Mouse (Mus musculus) adrenal gland, adult (tissue): Measurements from ENCODE around the gene Tenm4.

ENCODE experiments used
- DNase-seq, 2 experiments: peaks; one replicate each; pipeline ENCODE4 v3.0.0; 2022 to 2023; ENCODE audit warnings: low spot score in 1 of 2; ENCODE audit not compliant: inconsistent age in 2 of 2

Tenm4 gene

DNA sequence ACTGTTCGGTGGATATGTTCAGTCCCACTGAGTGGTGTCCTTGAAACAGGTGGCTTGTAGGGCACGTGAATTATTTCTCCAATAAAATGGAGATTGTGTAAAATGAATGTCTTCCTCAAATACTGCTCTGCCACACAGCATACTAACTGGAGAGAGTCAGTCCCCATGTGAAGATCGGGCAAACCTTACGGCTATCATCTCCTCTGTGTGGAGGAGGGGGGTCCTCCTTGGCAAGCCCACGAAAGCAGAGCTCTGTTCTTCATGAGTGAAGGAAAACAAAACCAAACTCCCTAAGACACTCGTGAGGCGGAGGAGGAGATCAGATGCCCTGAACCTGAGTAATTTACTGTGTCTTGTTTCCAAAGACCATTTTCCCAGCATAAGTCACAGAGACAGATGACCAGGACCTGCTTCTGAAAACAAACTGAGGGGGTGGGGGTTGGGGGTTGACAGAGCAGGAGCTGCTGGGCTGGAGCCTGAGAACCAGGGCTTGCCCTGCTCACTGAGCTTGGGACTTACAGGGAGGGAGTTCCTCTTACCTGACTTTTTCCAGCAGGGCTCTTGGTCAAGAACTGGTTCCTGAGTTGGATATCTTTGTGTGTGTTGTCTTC is 464.9 kb downstream of the Tenm4 start:
- DNase-seq = no peak

- DNase-seq = peak; percentile 29 to 56
These were observed 472.6 kb downstream of the Tenm4 start for GRCm38 (mm10) chr7:96643461-96644204.

- no peak for DNase-seq
These were observed 473.1 kb downstream of the Tenm4 start for GRCm38 (mm10) chr7:96644205-96644531.

DNA sequence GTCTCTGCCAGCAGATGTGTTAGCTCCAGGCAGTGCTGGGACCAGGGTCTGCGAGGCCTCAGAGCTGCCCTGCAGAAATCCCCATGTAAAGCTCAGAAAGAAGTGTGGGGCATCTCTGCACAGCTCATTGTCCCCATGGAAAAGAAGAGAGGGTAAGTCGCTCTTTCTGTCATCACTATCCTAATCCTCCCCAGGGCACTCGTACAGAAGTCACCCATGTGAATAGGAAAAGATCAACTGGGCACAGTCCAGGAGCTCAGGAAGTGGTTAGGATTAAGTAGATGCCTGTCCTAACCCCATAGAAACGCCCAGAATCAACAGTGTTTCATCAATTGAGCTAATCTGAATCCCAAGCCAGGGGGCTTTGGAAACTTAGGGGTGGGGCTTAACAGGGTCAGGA is 476.6 kb downstream of the Tenm4 start:
- no peak for DNase-seq

- DNase-seq = no peak
These were observed 477.6 kb downstream of the Tenm4 start for GRCm38 (mm10) chr7:96648606-96649005.

DNA sequence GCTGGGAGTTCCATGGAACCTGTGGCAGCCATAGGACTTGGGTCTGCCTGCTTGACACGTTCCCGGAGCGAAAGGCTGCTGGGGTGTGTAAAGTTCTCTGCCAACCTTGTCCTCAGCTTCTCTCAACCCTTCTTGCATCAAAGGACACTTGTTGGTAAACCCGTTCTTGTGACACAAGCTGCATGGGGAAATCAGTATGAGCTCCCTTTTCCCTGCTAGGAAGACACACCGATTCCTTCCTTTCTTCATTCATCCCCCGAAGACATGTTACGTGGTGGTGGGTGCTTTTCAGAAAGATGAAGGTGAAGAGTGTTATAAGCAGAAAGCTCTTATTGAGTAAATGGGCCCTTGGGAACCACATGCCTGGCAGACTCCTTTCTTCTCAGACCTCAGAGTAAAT is 478.1 kb downstream of the Tenm4 start:
- DNase-seq = peak in 1 of 2 experiments; percentile 30

DNA sequence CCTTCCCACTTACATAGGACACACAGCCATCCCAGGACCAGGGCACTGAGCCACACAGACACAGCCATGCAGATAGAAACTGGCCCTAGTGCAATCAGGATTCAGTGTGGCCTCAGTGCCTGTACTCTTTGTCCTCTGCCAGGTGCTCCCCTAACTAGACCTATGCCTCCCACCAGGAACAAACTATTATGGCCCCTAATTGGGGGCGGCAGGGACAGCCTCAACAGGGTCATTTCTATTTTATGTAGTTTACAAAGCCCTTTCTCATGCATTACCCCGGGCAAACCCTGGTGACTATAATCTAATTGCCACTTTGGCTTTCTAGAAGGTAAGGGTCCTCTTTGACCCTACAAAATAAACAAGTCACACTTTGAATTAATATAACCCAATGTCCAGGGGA is 479.4 kb downstream of the Tenm4 start:
- no peak for DNase-seq

- DNase-seq = no peak
These were observed 480.0 kb downstream of the Tenm4 start for GRCm38 (mm10) chr7:96651055-96651454.

DNA sequence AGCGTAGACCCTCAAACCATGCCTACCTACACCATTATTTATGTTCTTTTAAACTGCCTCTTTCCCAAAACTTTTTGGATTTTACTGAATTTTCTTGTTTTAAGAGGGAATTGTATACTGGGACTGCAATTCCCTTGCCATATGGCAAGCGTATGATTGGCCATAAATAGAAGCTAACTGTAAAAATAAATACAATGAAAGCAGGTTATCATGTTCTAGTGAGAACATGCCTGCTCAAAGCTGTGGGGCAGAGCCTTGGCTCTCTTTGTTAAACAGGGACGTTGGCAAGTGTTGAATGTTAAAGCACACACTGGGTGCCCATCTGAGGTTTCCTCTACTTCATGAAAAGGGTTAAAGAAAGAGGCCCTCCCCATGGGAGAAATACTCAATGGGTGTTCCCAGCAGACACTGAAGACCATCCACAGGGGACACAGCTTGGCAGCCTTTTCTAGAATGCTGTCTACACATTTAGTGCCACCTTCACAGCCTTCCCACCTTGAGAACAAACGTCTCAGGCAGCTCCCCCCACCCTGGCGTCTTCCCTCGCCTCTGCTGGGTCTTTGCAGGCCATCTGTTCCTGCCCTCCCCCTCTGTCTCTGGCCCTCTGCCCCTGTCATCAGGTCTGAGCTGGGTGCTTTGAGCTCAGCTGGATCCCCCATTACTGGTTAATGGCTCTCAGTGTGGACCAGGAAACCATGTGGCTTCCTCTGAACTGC is 480.7 kb downstream of the Tenm4 start:
- DNase-seq = no peak

DNA sequence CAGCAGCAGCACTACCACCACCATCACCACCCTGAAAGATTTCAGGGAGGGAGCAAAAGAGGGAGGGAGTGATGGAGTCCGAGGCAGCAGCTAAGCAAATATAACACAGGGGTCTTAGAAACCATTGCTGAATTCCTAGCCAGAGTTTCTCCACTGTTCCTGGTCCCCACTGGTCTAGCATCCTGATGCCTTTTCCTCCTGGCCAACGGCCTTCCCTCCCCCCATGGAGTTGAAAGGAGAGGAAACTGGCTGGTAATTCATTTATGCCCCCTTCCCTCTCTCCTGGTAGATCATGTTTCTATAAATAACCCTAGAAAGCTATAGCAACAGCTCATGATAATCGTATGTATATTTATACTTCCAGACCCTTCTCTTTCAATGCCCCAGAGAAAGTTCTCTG is 481.8 kb downstream of the Tenm4 start:
- DNase-seq = no peak

DNA sequence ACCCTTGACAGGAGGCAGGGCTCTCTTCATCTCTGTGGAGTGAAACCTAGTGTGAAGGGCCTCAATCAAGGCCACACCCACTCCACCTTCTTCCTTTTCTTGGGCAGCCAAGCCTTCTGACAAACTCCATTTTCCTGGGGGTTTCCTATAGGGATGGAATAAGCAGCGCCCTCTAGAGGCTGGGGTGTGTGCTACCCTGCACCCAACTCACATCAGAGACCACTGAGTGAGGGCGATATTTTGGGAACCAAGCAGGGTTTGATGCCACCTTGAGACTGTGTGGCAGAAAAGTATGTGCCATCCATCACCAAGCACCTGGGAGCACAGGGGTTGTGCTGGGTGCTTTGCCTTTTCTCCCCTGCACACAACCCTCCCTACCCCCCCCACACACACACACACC is 483.2 kb downstream of the Tenm4 start:
- DNase-seq = no peak

DNA sequence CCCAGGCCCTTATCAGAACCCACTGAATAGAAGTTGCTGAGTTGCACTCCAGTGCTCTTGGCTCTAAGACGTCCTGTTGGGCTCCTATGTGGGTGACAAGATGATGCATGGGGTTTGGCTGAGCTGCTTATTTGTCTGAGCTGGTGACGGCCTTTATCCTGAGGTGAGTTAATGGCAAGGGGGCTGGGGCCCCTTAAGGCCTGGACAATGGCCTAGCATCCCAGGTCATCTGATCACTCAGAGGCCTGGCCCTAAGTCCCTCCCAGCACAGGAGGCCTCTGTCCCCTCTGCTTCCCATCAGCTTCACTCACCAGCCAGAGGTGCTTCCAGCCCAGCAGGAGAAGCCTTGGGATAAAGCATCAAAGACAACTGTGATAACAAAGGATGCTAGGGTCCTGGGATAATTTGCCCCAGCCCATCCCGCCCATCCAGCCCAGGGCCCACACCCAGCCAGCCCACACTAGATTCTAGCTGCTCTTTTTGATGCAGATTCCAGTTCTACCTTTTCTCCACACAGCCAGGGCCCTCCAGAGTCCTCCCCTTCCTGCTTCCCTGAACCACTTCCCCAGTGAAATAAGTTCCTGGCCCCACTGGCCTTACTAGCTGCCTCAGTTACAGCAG is 484.2 kb downstream of the Tenm4 start:
- peak in 1 of 2 experiments; percentile 14 for DNase-seq

DNA sequence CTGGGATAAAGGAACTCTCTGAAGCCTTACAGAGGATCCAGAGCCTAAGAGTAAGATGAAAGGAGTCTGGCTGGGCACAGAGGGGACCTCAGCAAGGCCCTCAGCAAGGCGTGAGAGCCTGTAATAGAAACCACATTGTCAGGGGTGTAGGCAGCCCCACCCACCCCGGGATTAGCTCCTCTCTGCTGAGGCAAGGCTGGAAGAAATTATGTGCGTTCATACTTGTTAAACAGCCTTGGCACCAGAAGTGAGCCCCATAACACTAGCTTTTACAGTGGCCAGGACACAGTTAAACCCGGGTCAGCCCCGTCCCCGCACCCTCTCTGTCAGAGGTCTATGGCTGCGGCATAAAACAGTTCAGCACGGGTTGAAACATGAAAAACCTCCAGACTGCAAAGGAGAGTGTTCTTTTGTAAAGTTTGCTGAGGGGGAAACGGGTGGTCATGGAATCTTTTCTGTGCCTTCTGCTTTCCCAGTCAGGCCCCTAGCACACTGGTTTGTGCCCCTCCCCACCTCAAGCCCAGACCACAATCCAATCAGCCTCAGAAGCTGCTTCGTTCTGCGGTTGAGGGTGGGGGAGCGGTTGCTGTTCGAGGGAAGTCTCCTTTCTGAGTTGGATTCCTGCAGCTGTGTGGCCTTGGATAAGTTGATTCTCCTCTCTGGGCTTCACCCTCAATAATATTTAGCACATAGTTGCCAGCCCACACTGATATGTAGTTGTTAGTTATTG is 486.2 kb downstream of the Tenm4 start:
- DNase-seq = no peak

DNA sequence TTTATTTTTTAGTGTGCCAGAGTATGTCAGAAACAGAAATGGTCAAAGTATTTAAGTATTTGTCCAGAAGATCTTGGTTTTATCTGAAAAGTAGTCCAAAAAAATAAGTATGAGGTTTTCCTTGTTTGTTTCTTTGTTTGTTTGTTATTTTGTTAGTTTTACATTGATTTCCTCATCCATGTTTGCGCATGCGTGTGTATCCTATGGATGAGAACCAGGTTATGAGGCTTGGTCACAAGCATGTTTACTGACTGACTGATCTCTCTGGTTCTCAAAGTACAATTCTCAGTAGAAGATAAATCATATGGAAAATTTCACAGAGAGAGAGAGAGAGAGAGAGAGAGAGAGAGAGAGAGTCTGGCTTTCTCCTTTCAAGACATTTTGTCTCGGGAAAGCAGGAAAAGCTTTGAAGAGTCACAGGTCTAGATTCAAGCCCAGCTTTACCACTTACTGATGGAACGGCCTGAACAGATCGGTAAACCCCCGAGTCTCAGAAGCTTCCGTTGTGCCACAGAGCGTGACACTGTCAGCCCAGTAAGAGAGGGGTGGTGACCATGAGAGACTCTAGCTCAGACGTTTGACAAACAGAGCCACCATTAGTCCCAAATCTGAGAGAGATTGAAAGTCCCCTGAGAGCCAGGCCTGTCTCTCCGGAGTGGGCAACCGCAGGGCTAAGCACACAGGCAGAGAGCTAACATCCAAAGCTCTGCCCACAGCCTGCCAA is 487.0 kb downstream of the Tenm4 start:
- DNase-seq = no peak

GRCm38 (mm10) chr7:96660907-96661306 is 489.9 kb downstream of the Tenm4 start:
- no peak for DNase-seq

- DNase-seq = no peak
These were observed 490.5 kb downstream of the Tenm4 start for GRCm38 (mm10) chr7:96661352-96662169.

DNA sequence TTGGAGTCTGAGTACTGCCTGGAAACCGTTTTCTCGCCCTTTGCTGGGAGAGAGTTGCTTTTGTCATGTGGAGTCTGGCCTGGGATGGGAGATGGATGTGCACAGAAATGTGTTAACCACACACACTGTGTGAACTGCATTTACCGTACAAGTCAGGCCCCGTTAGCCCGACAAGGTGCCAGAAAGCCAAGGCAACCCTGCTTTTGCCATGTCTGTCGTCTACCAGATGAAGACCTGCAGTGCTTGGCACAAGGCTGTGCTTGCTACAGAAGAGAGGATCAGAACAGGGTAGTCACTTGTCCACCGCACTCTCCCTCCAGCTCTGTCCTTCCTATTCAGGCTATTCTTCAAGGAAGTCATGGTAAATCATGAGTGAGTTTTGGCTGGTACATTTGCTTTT is 492.3 kb downstream of the Tenm4 start:
- DNase-seq = no peak

- no peak for DNase-seq
These were observed 495.4 kb downstream of the Tenm4 start for GRCm38 (mm10) chr7:96666366-96666896.

DNA sequence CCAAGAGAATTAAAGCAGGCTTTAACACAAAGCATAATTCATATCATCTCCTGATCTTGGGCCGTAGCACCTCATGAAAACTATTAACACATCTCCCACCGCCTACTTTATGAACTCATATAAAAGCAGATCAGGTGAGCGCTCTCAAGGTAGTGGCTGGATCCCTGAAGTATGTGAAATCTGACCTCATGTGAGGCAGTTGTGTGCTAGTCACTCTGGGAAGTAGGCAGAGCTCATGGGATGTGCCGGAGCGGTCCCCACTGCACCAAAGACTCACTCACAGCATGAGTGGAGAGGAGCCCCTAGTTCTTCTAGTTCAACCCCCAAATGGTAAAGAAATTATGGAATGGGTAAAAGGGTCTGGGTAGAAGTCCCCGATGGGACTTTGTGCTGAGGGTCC is 496.6 kb downstream of the Tenm4 start:
- no peak for DNase-seq
